13 mouse cellular contexts compared by ENCODE assay signal in genomic region chr14:78847948-78848347, GRCm38 (mm10). TPM values are rescaled to one million over a fixed set of nuclear protein-coding genes. Genes with fewer than 3 reads are reported as not detected.
DNase-seq lines count a peak whose midpoint lies in the region; ATAC-seq and TF ChIP-seq lines count a peak whose summit lies in the region.
"Had no signal": no experiment of that assay in that cellular context is flagged by ENCODE, and none has a peak within 500 bp of the region (broad histone marks: within the 10 kb centered on the region; RNA-seq: fewer than 3 reads in every experiment).

No protein-coding gene starts in this region.

- no peak overlapping the region for H3K27ac ChIP-seq in forebrain, embryonic 10.5 days
- no peak overlapping the region for H3K27ac ChIP-seq in forebrain, embryonic 16.5 days (ENCODE audit: low read length)
- H3K27ac ChIP-seq in intestine, postnatal 0 days (ENCODE audit: low read depth, low read length): no peak overlapping the region
- H3K27ac ChIP-seq in intestine, embryonic 16.5 days (ENCODE audit: low read length): no peak overlapping the region
- no peak overlapping the region for H3K27ac ChIP-seq in liver, embryonic 14.5 days
- H3K27ac ChIP-seq in liver, embryonic 12.5 days: no peak overlapping the region
- no peak overlapping the region for H3K27ac ChIP-seq in embryonic facial prominence, embryonic 14.5 days (replicated peaks; ENCODE audit: low read depth, low read length)
- H3K27ac ChIP-seq: macrophage had no signal

- H3K36me3 ChIP-seq in forebrain, embryonic 10.5 days (replicated peaks): no peaks in the 10 kb centered on the region
- no peaks in the 10 kb centered on the region for H3K36me3 ChIP-seq in forebrain, embryonic 16.5 days (ENCODE audit: control insufficient read depth, insufficient read depth)
- no peaks in the 10 kb centered on the region for H3K36me3 ChIP-seq in intestine, postnatal 0 days (ENCODE audit: control insufficient read depth, insufficient read depth)
- H3K36me3 ChIP-seq in intestine, embryonic 16.5 days (ENCODE audit: control insufficient read depth, insufficient read depth, low read length): no peaks in the 10 kb centered on the region
- no peaks in the 10 kb centered on the region for H3K36me3 ChIP-seq in liver, embryonic 14.5 days (replicated peaks; ENCODE audit: control insufficient read depth, insufficient read depth, low read depth)
- H3K36me3 ChIP-seq in liver, embryonic 12.5 days: no peaks in the 10 kb centered on the region
- H3K36me3 ChIP-seq in embryonic facial prominence, embryonic 14.5 days (ENCODE audit: control insufficient read depth, insufficient read depth, low read length): no peaks in the 10 kb centered on the region
- H3K36me3 ChIP-seq: limb, embryonic 13.5 days had no signal

- no peak for ATAC-seq in forebrain, embryonic 16.5 days
- no peak for ATAC-seq in intestine, postnatal 0 days
- ATAC-seq in intestine, embryonic 16.5 days: no peak
- no peak for ATAC-seq in liver, embryonic 14.5 days (ENCODE audit: insufficient read depth)
- ATAC-seq in liver, embryonic 12.5 days: no peak
- no peak for ATAC-seq in embryonic facial prominence, embryonic 14.5 days (ENCODE audit: low read depth)

- TF ChIP-seq CTCF in intestine, postnatal 0 days (IDR thresholded peaks at IDR 0.05; ENCODE audit: low read depth): no peak
- TF ChIP-seq CTCF in liver, embryonic 14.5 days (IDR thresholded peaks at IDR 0.05; ENCODE audit: low read depth): no peak

- H3K27me3 ChIP-seq in forebrain, embryonic 10.5 days (ENCODE audit: poor library complexity, severe bottlenecking): no peaks in the 10 kb centered on the region
- no peaks in the 10 kb centered on the region for H3K27me3 ChIP-seq in forebrain, embryonic 16.5 days (replicated peaks; ENCODE audit: control insufficient read depth, insufficient read depth, low read length)
- no peaks in the 10 kb centered on the region for H3K27me3 ChIP-seq in intestine, postnatal 0 days (replicated peaks; ENCODE audit: control insufficient read depth, insufficient read depth, low read length)
- no peaks in the 10 kb centered on the region for H3K27me3 ChIP-seq in intestine, embryonic 16.5 days (replicated peaks; ENCODE audit: control insufficient read depth, insufficient read depth, low read length)
- H3K27me3 ChIP-seq in liver, embryonic 14.5 days (ENCODE audit: control insufficient read depth, insufficient read depth, low read length): no peaks in the 10 kb centered on the region
- H3K27me3 ChIP-seq in liver, embryonic 12.5 days (replicated peaks): no peaks in the 10 kb centered on the region
- no peaks in the 10 kb centered on the region for H3K27me3 ChIP-seq in embryonic facial prominence, embryonic 14.5 days (replicated peaks; ENCODE audit: control insufficient read depth, insufficient read depth, low read length)
- H3K27me3 ChIP-seq: limb, embryonic 13.5 days had no signal

- H3K4me2 ChIP-seq in forebrain, embryonic 16.5 days (ENCODE audit: low read length): no peak overlapping the region
- H3K4me2 ChIP-seq in intestine, postnatal 0 days (replicated peaks; ENCODE audit: low read depth): peak overlapping the region; percentile 85; the same call in 1 of the 2 replicates
- no peak overlapping the region; the same call in 1 of the 2 replicates for H3K4me2 ChIP-seq in intestine, embryonic 16.5 days (ENCODE audit: low read depth, low read length)
- no peak overlapping the region for H3K4me2 ChIP-seq in liver, embryonic 14.5 days (ENCODE audit: low read depth)
- no peak overlapping the region for H3K4me2 ChIP-seq in liver, embryonic 12.5 days
- peak overlapping the region; percentile 66 for H3K4me2 ChIP-seq in embryonic facial prominence, embryonic 14.5 days (ENCODE audit: low read depth, low read length)

- no peak overlapping the region for H3K9ac ChIP-seq in forebrain, embryonic 16.5 days (replicated peaks; ENCODE audit: low read depth, low read length)
- H3K9ac ChIP-seq in intestine, postnatal 0 days (ENCODE audit: low read depth, low read length): no peak overlapping the region
- no peak overlapping the region for H3K9ac ChIP-seq in intestine, embryonic 16.5 days (ENCODE audit: low read depth, low read length)
- H3K9ac ChIP-seq in liver, embryonic 14.5 days (replicated peaks): no peak overlapping the region
- no peak overlapping the region for H3K9ac ChIP-seq in liver, embryonic 12.5 days
- no peak overlapping the region for H3K9ac ChIP-seq in embryonic facial prominence, embryonic 14.5 days (ENCODE audit: low read depth, low read length)

- H3K4me3 ChIP-seq in forebrain, embryonic 10.5 days: peak overlapping the region; percentile 88; the same call in 1 of the 2 replicates
- no peak overlapping the region for H3K4me3 ChIP-seq in forebrain, embryonic 16.5 days (replicated peaks; ENCODE audit: low read length)
- H3K4me3 ChIP-seq in intestine, postnatal 0 days (ENCODE audit: low read depth, low read length): no peak overlapping the region
- H3K4me3 ChIP-seq in intestine, embryonic 16.5 days (ENCODE audit: low read length): no peak overlapping the region
- no peak overlapping the region for H3K4me3 ChIP-seq in liver, embryonic 14.5 days (ENCODE audit: insufficient read depth in 1 of 2, low read depth in 2 of 2, low read length in 2 of 2)
- H3K4me3 ChIP-seq in liver, embryonic 12.5 days: no peak overlapping the region
- no peak overlapping the region for H3K4me3 ChIP-seq in embryonic facial prominence, embryonic 14.5 days (ENCODE audit: low read depth, low read length)

- 91% methylated on average over 1 of the region's 1 CpGs for WGBS in forebrain, embryonic 10.5 days
- 100% methylated on average over 1 of the region's 1 CpGs for WGBS in forebrain, embryonic 16.5 days
- WGBS in intestine, postnatal 0 days: 69% methylated on average over 1 of the region's 1 CpGs
- WGBS in intestine, embryonic 16.5 days: 63% methylated on average over 1 of the region's 1 CpGs
- WGBS in liver, embryonic 14.5 days (ENCODE audit: insufficient replicate concordance): 56% methylated on average over 1 of the region's 1 CpGs
- WGBS in liver, embryonic 12.5 days (ENCODE audit: insufficient replicate concordance): 69% methylated on average over 1 of the region's 1 CpGs
- whole genome bisulfite sequencing in embryonic facial prominence, embryonic 14.5 days: 82% methylated on average over 1 of the region's 1 CpGs

- 0 out of 2 replicates have a peak, but pooled peaks have one; percentile 10 for TF ChIP-seq EP300 in liver, embryonic 14.5 days (IDR thresholded peaks at IDR 0.05; ENCODE audit: low read depth)

- H3K4me1 ChIP-seq in forebrain, embryonic 10.5 days: peaks cover 30% of the 10 kb centered on the region
- peaks cover 13% of the 10 kb centered on the region for H3K4me1 ChIP-seq in forebrain, embryonic 16.5 days (replicated peaks; ENCODE audit: control insufficient read depth, insufficient read depth, low read length)
- peaks cover 2% of the 10 kb centered on the region; the same call in 1 of the 2 replicates for H3K4me1 ChIP-seq in intestine, postnatal 0 days (replicated peaks; ENCODE audit: control insufficient read depth, insufficient read depth, low read length)
- peaks cover 11% of the 10 kb centered on the region for H3K4me1 ChIP-seq in intestine, embryonic 16.5 days (ENCODE audit: control insufficient read depth, insufficient read depth, low read length)
- H3K4me1 ChIP-seq in liver, embryonic 14.5 days (replicated peaks; ENCODE audit: control insufficient read depth in 2 of 2, insufficient read depth in 2 of 2, low read length in 1 of 2): peaks cover 14 to 26% of the 10 kb centered on the region in 2 experiments
- peaks cover 35% of the 10 kb centered on the region for H3K4me1 ChIP-seq in liver, embryonic 12.5 days
- H3K4me1 ChIP-seq in embryonic facial prominence, embryonic 14.5 days (ENCODE audit: control insufficient read depth, insufficient read depth, low read length): peaks cover 9% of the 10 kb centered on the region; the same call in 1 of the 2 replicates

- H3K9me3 ChIP-seq in forebrain, embryonic 10.5 days: no peaks in the 10 kb centered on the region
- no peaks in the 10 kb centered on the region for H3K9me3 ChIP-seq in forebrain, embryonic 16.5 days (ENCODE audit: control insufficient read depth, low read length)
- H3K9me3 ChIP-seq in intestine, postnatal 0 days (ENCODE audit: control insufficient read depth): no peaks in the 10 kb centered on the region
- no peaks in the 10 kb centered on the region for H3K9me3 ChIP-seq in intestine, embryonic 16.5 days (ENCODE audit: control insufficient read depth, low read length)
- H3K9me3 ChIP-seq in liver, embryonic 14.5 days (ENCODE audit: control insufficient read depth, low read length): no peaks in the 10 kb centered on the region
- H3K9me3 ChIP-seq in liver, embryonic 12.5 days (replicated peaks): no peaks in the 10 kb centered on the region
- H3K9me3 ChIP-seq in embryonic facial prominence, embryonic 14.5 days (ENCODE audit: control insufficient read depth, low read length): no peaks in the 10 kb centered on the region
- H3K9me3 ChIP-seq: limb, embryonic 13.5 days had no signal

- no peak for DNase-seq in forebrain, embryonic 10.5 days (ENCODE audit: extremely low spot score, low spot score)
- no peak for DNase-seq in liver, embryonic 14.5 days (ENCODE audit: low read depth in 3 of 3, low spot score in 3 of 3)
- no peak for DNase-seq in embryonic facial prominence, embryonic 14.5 days (ENCODE audit: low spot score)
- DNase-seq in adrenal gland, adult 8-10 months: no peak
- DNase-seq: cerebellum, adult 9-10 months; heart, postnatal 4 days; layer of hippocampus, postnatal 36 days had no signal

RNA-seq across cellular contexts. Expression of gene Vwa8, which starts 0.9 kb away (rescaled TPM):
- 7.8 and 7.9 TPM in 2 replicates for polyA plus RNA-seq in forebrain, embryonic 10.5 days (2016; fragmentation: Nextera tagmentation; extraction: Ambion mirVana)
- polyA plus RNA-seq in forebrain, embryonic 16.5 days (2015; fragmentation: Nextera tagmentation; extraction: Ambion mirVana): 5.4 and 6.3 TPM in 2 replicates
- 15.6 and 16.8 TPM in 2 replicates for polyA plus RNA-seq in intestine, postnatal 0 days (2015; fragmentation: Nextera tagmentation; extraction: Ambion mirVana)
- polyA plus RNA-seq in intestine, embryonic 16.5 days (2015; fragmentation: Nextera tagmentation; extraction: Ambion mirVana): 13.9 and 16.6 TPM in 2 replicates
- 4.8 and 6.4 TPM in 2 replicates for polyA plus RNA-seq in liver, embryonic 14.5 days (2012; rRNA removed)
- 8.1 and 8.3 TPM in 2 replicates for polyA plus RNA-seq in liver, embryonic 14.5 days (2014; fragmentation: Nextera tagmentation; extraction: Ambion mirVana)
- 7.6 and 8.5 TPM in 2 replicates for polyA plus RNA-seq in liver, embryonic 12.5 days (2016; fragmentation: Nextera tagmentation; extraction: Ambion mirVana)
- 11.7 and 13.1 TPM in 2 replicates for polyA plus RNA-seq in embryonic facial prominence, embryonic 14.5 days (2014; fragmentation: Nextera tagmentation; extraction: Ambion mirVana)
- 100 to 1,000 TPM; 165 to 179 (median 171) TPM for total RNA-seq in adrenal gland, adult 8-10 months (2022)

Comparison
In these comparisons a context has a peak if more than half of its experiments do, and no peak if none do; other contexts are left out.
1. H3K4me2 ChIP-seq: peak in intestine, postnatal 0 days (single experiment) and embryonic facial prominence, embryonic 14.5 days (single experiment); none in forebrain, embryonic 16.5 days (single experiment), intestine, embryonic 16.5 days (single experiment), liver, embryonic 14.5 days (single experiment) and liver, embryonic 12.5 days (single experiment).